In the genomic region with DNA sequence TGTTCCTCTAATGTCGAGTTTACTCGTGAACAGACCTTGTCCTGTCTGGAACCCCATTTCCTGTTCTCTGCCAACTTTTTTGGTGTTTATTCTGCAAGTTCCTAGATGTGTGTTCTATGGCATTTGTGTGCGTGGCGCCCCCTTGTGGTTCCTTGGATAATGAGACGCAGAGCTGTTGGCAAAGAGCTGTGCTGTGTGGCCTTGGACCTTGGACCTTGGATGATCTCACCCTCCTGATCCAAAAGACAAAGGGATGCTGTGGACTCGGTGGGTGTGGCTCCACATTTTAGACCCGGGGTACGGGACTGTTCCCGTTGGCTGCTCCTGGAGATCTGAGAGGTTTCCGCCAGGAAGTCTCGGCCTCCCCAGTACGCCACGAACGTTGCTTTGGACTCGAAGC, we compare ENCODE assay signal across 9 mouse cellular contexts. TPM values are rescaled to one million over a fixed set of nuclear protein-coding genes. Genes with fewer than 3 reads are reported as not detected.
DNase-seq lines count a peak whose midpoint lies in the region; ATAC-seq and TF ChIP-seq lines count a peak whose summit lies in the region.
"Had no signal": no experiment of that assay in that cellular context is flagged by ENCODE, and none has a peak within 500 bp of the region (broad histone marks: within the 10 kb centered on the region; RNA-seq: fewer than 3 reads in every experiment).

A gene (plus strand): TSS at position 271 of the 400 bp plus-strand sequence.

- H3K9ac ChIP-seq in kidney, embryonic 14.5 days (ENCODE audit: low read depth, low read length) = no peak within 1 kb of the TSS
- H3K9ac ChIP-seq: limb, embryonic 15.5 days had no signal

- no peaks in the 10 kb centered on the region for H3K4me1 ChIP-seq in kidney, adult 2 months (ENCODE audit: control insufficient read depth, insufficient read depth, low read length)
- peaks cover 19% of the 10 kb centered on the region for H3K4me1 ChIP-seq in kidney, embryonic 14.5 days (ENCODE audit: control insufficient read depth, insufficient read depth, low read length)
- peaks cover 9% of the 10 kb centered on the region; the same call in 1 of the 2 replicates for H3K4me1 ChIP-seq in E14TG2a.4 (replicated peaks; ENCODE audit: low read depth, low read length)
- H3K4me1 ChIP-seq: limb, embryonic 15.5 days had no signal

- ATAC-seq in CD4-positive, CD25-positive, alpha-beta regulatory T cell, adult 4 months = no peak
- ATAC-seq in kidney, embryonic 14.5 days (ENCODE audit: low FRiP score, low TSS enrichment) = no peak
- ATAC-seq in common myeloid progenitor, adult 5-6 weeks (replicated peaks; ENCODE audit: low read depth, poor library complexity, severe bottlenecking) = 0 out of 2 replicates have a peak, but pooled peaks have one; percentile 54
- no peak for ATAC-seq in megakaryocyte, adult 5-6 weeks (ENCODE audit: poor library complexity, severe bottlenecking)

- H3K36me3 ChIP-seq in kidney, adult 2 months (ENCODE audit: control insufficient read depth, insufficient read depth, low read length) = no peaks in the 10 kb centered on the region
- H3K36me3 ChIP-seq in kidney, embryonic 14.5 days (ENCODE audit: control insufficient read depth, insufficient read depth, low read length) = no peaks in the 10 kb centered on the region
- no peaks in the 10 kb centered on the region for H3K36me3 ChIP-seq in E14TG2a.4 (ENCODE audit: insufficient read depth, low read length)
- H3K36me3 ChIP-seq: limb, embryonic 15.5 days had no signal

- H3K4me2 ChIP-seq in kidney, embryonic 14.5 days (replicated peaks; ENCODE audit: low read depth, low read length) = no peak within 1 kb of the TSS
- H3K4me2 ChIP-seq: limb, embryonic 15.5 days had no signal

- no peaks in the 10 kb centered on the region for H3K27me3 ChIP-seq in kidney, adult 2 months (replicated peaks; ENCODE audit: control insufficient read depth, insufficient read depth, low read length)
- no peaks in the 10 kb centered on the region for H3K27me3 ChIP-seq in kidney, embryonic 14.5 days (ENCODE audit: control insufficient read depth, insufficient read depth, low read length)
- peaks cover 12% of the 10 kb centered on the region for H3K27me3 ChIP-seq in E14TG2a.4 (ENCODE audit: insufficient read depth, low read length)
- H3K27me3 ChIP-seq: limb, embryonic 15.5 days had no signal

- H3K9me3 ChIP-seq in kidney, embryonic 14.5 days (ENCODE audit: control insufficient read depth, low read length) = no peaks in the 10 kb centered on the region
- H3K9me3 ChIP-seq in E14TG2a.4 (ENCODE audit: low read length) = no peaks in the 10 kb centered on the region
- H3K9me3 ChIP-seq: limb, embryonic 15.5 days had no signal

- TF ChIP-seq POLR2A in kidney, adult 2 months (IDR thresholded peaks at IDR 0.05; ENCODE audit: low read depth, low read length) = no peak

- WGBS in kidney, adult 2 months = 59% methylated on average over 15 of the region's 15 CpGs
- WGBS in kidney, embryonic 14.5 days = 80% methylated on average over 15 of the region's 15 CpGs

- H3K4me3 ChIP-seq in kidney, adult 2 months (ENCODE audit: insufficient read depth, low read depth, low read length) = no peak within 1 kb of the TSS
- no peak within 1 kb of the TSS for H3K4me3 ChIP-seq in kidney, embryonic 14.5 days (ENCODE audit: low read length)
- H3K4me3 ChIP-seq in E14TG2a.4 (replicated peaks; ENCODE audit: low read length) = no peak within 1 kb of the TSS
- H3K4me3 ChIP-seq: limb, embryonic 15.5 days had no signal

- TF ChIP-seq CTCF in kidney, adult 2 months (conservative IDR thresholded peaks at IDR 0.05; ENCODE audit: insufficient read depth, insufficient read length, low read depth, low read length) = peak; percentile 67; the same call in 1 of the 2 replicates
- peak; percentile 83 for TF ChIP-seq CTCF in E14TG2a.4 (conservative IDR thresholded peaks at IDR 0.05; ENCODE audit: low read length)

- no peak within 1 kb of the TSS for H3K27ac ChIP-seq in kidney, adult 2 months (ENCODE audit: insufficient read depth, low read depth, low read length)
- no peak within 1 kb of the TSS for H3K27ac ChIP-seq in kidney, embryonic 14.5 days (ENCODE audit: low read depth, low read length)
- H3K27ac ChIP-seq: limb, embryonic 15.5 days had no signal

- peak; percentile 50 for DNase-seq in CD4-positive, CD25-positive, alpha-beta regulatory T cell, adult 2 months (ENCODE audit: low read depth, low spot score)
- peak; percentile 82 for DNase-seq in kidney, adult 2 months
- DNase-seq in retina, embryonic 14.5 days (ENCODE audit: low spot score) = peak; percentile 67

RNA-seq across cellular contexts. Expression of the gene that starts here (rescaled TPM):
- polyA plus RNA-seq in CD4-positive, CD25-positive, alpha-beta regulatory T cell, adult 4 months (2017; shearing (Covaris generic)) = not detected
- polyA plus RNA-seq in kidney, adult 2 months (2012; rRNA removed) = 0.27 and 0.52 TPM in 2 replicates
- 1.1 TPM in 2 replicates for polyA plus RNA-seq in kidney, embryonic 14.5 days (2014; fragmentation: Nextera tagmentation; extraction: Ambion mirVana)
- total RNA-seq in common myeloid progenitor, adult 5-6 weeks (2017) = not detected in 2 replicates
- not detected in 2 replicates for total RNA-seq in megakaryocyte, adult 5-6 weeks (2015)
- total RNA-seq in megakaryocyte, adult 5-6 weeks (2017) = not detected in 2 replicates
- polyA plus RNA-seq: limb, embryonic 15.5 days had no signal

Comparison
In these comparisons a context has a peak if more than half of its experiments do, and no peak if none do; other contexts are left out.
1. Peak in DNase-seq in kidney, adult 2 months; RNA of the gene not detected or under 1 TPM.
2. Peak in ATAC-seq in common myeloid progenitor, adult 5-6 weeks; RNA of the gene not detected or under 1 TPM.